ENCODE assay signal across 9 mouse cellular contexts in the genomic region with DNA sequence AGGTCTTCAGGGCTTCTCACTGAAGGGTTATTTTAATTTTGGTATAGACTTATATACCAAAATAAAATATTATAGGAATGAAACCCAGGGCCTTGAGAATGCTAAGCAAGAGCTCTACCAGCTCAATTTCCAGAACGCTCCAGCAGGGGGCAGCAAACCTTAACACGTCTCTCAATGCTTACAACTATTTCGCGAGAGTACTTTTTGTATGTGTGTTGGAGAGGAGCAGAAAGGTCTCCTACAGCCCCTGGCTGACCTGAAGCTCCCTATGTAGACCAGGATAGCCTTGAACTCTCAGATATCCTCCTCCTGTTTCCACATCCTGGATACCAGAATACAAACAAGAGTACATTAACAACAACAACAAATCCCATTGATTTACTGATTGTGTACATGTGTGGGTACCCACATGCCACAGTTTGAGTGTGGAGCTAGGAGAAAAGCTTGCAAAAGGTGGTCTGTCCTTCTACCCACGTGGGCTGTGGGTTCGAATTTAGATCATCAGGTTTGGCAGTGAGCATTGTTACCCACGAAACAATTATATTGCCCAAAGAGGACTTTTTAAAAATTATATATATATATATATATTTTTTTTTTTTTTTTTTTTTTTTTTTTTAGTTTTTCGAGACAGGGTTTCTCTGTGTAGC. TPM values are rescaled to one million over a fixed set of nuclear protein-coding genes. Genes with fewer than 3 reads are reported as not detected.
DNase-seq lines count a peak whose midpoint lies in the region; ATAC-seq and TF ChIP-seq lines count a peak whose summit lies in the region.
"Had no signal": no experiment of that assay in that cellular context is flagged by ENCODE, and none has a peak within 500 bp of the region (broad histone marks: within the 10 kb centered on the region; RNA-seq: fewer than 3 reads in every experiment).

No protein-coding gene starts in this region.

- no peaks in the 10 kb centered on the region for H3K27me3 ChIP-seq in E14TG2a.4 (ENCODE audit: insufficient read depth, low read length)
- H3K27me3 ChIP-seq: limb, embryonic 15.5 days had no signal

- no peaks in the 10 kb centered on the region for H3K36me3 ChIP-seq in E14TG2a.4 (ENCODE audit: insufficient read depth, low read length)
- H3K36me3 ChIP-seq: limb, embryonic 15.5 days had no signal

- peaks cover 7% of the 10 kb centered on the region; the same call in 1 of the 2 replicates for H3K9me3 ChIP-seq in E14TG2a.4 (ENCODE audit: low read length)
- H3K9me3 ChIP-seq: limb, embryonic 15.5 days had no signal

- intact Hi-C loops in gastrocnemius, adult 2 months (cut with DNase I) = no loop called here

- no peak; the same call in 1 of the 2 replicates for ATAC-seq in cerebellum, adult (ENCODE audit: insufficient number of reproducible peaks, low FRiP score, low TSS enrichment)

- no peak overlapping the region for H3K4me3 ChIP-seq in E14TG2a.4 (replicated peaks; ENCODE audit: low read length)
- H3K4me3 ChIP-seq in gastrocnemius, adult 2 months = no peak overlapping the region; the same call in 1 of the 2 replicates
- H3K4me3 ChIP-seq: limb, embryonic 15.5 days had no signal

- peaks cover 19% of the 10 kb centered on the region for H3K4me1 ChIP-seq in E14TG2a.4 (replicated peaks; ENCODE audit: low read depth, low read length)

- peak; percentile 70 for TF ChIP-seq CTCF in E14TG2a.4 (conservative IDR thresholded peaks at IDR 0.05; ENCODE audit: low read length)
- peak; percentile 87 for TF ChIP-seq CTCF in gastrocnemius, adult 2 months (IDR thresholded peaks at IDR 0.05)

- DNase-seq in cerebellum, adult 11 months = peak; percentile 54
- DNase-seq in c-Kit-negative CD71-positive TER-119-positive erythroid progenitor cells, embryonic 14.5 days (ENCODE audit: low read depth, low spot score) = peak; percentile 75
- DNase-seq in gastrocnemius, adult 2 months = peak; percentile 83
- peak; percentile 65 for DNase-seq in layer of hippocampus, adult 9-10 months (ENCODE audit: low spot score)
- DNase-seq in lung, postnatal 36 days = peak; percentile 91
- peak; percentile 64 to 80 for DNase-seq in spleen, postnatal 14 days (ENCODE audit: low spot score in 2 of 2)

- H3K27ac ChIP-seq in gastrocnemius, adult 2 months = no peak overlapping the region
- H3K27ac ChIP-seq: limb, embryonic 15.5 days had no signal

RNA-seq across cellular contexts. Expression of a gene that starts 4.9 kb away (rescaled TPM):
- 1 to 10 TPM; 7.1 to 7.7 TPM for total RNA-seq in gastrocnemius, adult 2 months (2021)

RNA-seq across cellular contexts. Expression of a gene that starts 30.2 kb away (rescaled TPM):
- 1 to 10 TPM in 1 of 2 experiments, under 1 TPM in 1; 0.31 to 1.2 TPM for total RNA-seq in gastrocnemius, adult 2 months (2021)

RNA-seq across cellular contexts. Expression of a gene that starts 49.6 kb away (rescaled TPM):
- not detected for total RNA-seq in gastrocnemius, adult 2 months (2021)
